Mouse (Mus musculus) ES-Bruce4 (cell line): Measurements from ENCODE around the gene Khdc1c. TPM values are rescaled to one million over a fixed set of nuclear protein-coding genes. Genes with fewer than 3 reads are reported as not detected.
"Not testable (repeated sequence)": the region's sequence is repeated elsewhere in the genome, so short reads cannot be mapped to it uniquely, and the experiment has no call there.

Source experiments
- H3K27ac ChIP-seq: 2 replicates; pipeline ENCODE4 v1.5.1; 2012; ENCODE audit warnings: low read length, inconsistent platforms; ENCODE audit not compliant: insufficient read depth
- H3K27me3 ChIP-seq: 2 replicates; pipeline ENCODE4 v1.6.1; 2012; ENCODE audit warnings: mild to moderate bottlenecking, low read length, inconsistent platforms; ENCODE audit not compliant: control insufficient read depth, poor library complexity, insufficient read depth, severe bottlenecking
- H3K36me3 ChIP-seq: 2 replicates; pipeline ENCODE4 v1.6.1; 2012; ENCODE audit warnings: inconsistent platforms, mild to moderate bottlenecking, low read length, moderate library complexity; ENCODE audit not compliant: control insufficient read depth, poor library complexity, insufficient read depth, severe bottlenecking
- H3K4me1 ChIP-seq: one replicate; pipeline ENCODE4 v1.8.1; 2011; ENCODE audit warnings: low read length; ENCODE audit not compliant: control insufficient read depth, insufficient read depth
- H3K4me3 ChIP-seq: 2 replicates; pipeline ENCODE4 v1.5.1; 2011; ENCODE audit warnings: low read depth, mild to moderate bottlenecking, low read length
- H3K9ac ChIP-seq: 2 replicates; pipeline ENCODE4 v1.6.1; 2012; ENCODE audit warnings: low read depth, mild to moderate bottlenecking, inconsistent platforms; ENCODE audit not compliant: poor library complexity, severe bottlenecking
- H3K9me3 ChIP-seq: replicated peaks from 2 replicates; pipeline ENCODE4 v1.6.1; 2012; ENCODE audit warnings: mild to moderate bottlenecking, low read length, inconsistent platforms; ENCODE audit not compliant: control insufficient read depth, poor library complexity, insufficient read depth, severe bottlenecking
- CTCF ChIP-seq: IDR thresholded peaks from one replicate; pipeline ENCODE4 v1.8.1; 2011; ENCODE audit warnings: low read depth, low read length
- EP300 ChIP-seq: IDR thresholded peaks from 2 replicates; pipeline ENCODE4 v1.6.1; 2011; ENCODE audit warnings: low read depth, low read length; ENCODE audit not compliant: insufficient read depth
- POLR2A ChIP-seq: IDR thresholded peaks from one replicate; pipeline ENCODE4 v1.8.1; 2011; ENCODE audit warnings: low read length; ENCODE audit not compliant: insufficient read depth
- polyA plus RNA-seq: library from polyadenylated mRNA; stranded (reverse); fragments of >200 nt; gene quantifications from 2 replicates; pipeline ENCODE4 v1.2.4, GENCODE M21; 2011; ENCODE audit warnings: low read depth; ENCODE audit not compliant: missing spikeins, insufficient read depth, insufficient read length

The Khdc1c gene
- not detected in 2 replicates for polyA plus RNA-seq

- not testable (repeated sequence) for H3K27ac ChIP-seq, H3K4me3 ChIP-seq, H3K4me1 ChIP-seq, H3K27me3 ChIP-seq, H3K9me3 ChIP-seq, H3K9ac ChIP-seq, H3K36me3 ChIP-seq
Measured at GRCm38 (mm10) chr1:21368031-21368430, at the start of gene Khdc1c. Gene Khdc1c, plus strand, starts transcription at chr1:21368331.

DNA sequence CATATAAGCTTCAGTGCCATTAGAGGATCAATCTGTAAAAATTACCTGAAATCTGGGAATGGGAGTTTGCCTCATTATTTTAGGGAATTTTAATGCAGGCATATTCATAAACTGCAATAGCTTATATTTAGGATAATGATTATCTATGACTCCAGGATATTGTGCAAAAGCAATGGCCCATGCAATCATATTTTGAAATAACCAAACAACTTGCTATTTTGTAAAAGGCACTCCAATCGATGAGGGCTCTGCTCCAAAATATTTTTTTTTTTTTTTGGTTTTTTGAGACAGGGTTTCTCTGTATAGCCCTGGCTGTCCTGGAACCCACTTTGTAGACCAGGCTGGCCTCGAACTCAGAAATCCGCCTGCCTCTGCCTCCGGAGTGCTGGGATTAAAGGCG is 47.9 kb upstream of the Khdc1c start:
- not testable (repeated sequence) for H3K4me3 ChIP-seq, H3K27ac ChIP-seq, H3K9me3 ChIP-seq, H3K27me3 ChIP-seq, H3K4me1 ChIP-seq, H3K36me3 ChIP-seq, H3K9ac ChIP-seq

DNA sequence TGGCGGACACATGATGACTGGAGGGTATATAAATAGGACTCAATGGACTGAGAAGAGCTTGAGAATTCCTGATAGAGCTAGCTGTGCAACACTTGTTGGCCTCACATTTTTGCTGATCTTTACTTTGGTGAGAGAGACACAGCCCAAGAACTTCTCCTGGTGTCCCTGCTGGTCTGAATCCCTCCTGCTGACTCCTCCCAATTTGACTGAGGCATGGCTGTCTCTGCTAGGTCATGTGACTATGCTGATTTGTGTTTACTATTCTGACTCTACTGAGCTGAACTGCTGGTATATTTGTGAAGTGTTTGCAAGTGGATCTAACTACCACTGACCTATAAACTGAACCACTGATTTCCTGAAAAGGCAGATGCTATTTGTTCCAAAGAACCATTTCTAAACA is 46.5 kb upstream of the Khdc1c start:
- H3K36me3 ChIP-seq, result no peaks in the 10 kb centered on the region
- H3K9ac ChIP-seq, result no peak overlapping the region
- TF ChIP-seq CTCF (no peak), POLR2A (no peak), EP300 (no peak)
- no peaks in the 10 kb centered on the region for H3K27me3 ChIP-seq
- H3K9me3 ChIP-seq, result peaks cover under 1% of the 10 kb centered on the region; the same call in 1 of the 2 replicates
- H3K4me3 ChIP-seq, result no peak overlapping the region
- H3K4me1 ChIP-seq, result no peaks in the 10 kb centered on the region
- no peak overlapping the region for H3K27ac ChIP-seq

DNA sequence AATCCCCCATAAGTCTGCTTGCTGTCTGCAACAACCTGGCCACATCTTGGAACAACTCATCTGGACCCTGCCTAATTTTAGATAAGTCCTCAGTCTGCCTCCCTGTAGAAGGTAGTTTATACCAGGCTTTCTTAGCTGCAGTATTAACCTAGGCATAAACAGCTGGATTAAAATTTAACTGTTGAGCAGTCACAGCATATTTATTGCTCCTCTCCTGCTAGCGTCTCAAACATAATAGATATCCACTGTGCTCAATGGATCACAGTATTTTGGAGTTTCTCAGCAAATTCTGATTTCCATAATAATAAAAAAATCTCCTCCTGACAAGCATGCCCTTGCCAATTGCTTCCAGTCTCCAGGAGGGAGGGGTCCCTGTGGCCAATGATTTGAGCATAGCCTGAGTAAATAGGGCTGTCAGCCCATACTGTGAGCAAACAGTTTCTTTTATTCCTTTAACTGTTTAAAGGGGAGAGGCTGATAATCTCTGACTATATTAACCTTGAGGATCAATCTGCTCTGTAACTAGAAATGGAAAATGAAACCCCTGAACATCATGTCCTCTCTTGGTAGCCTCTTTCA is 44.0 kb upstream of the Khdc1c start:
- Histone ChIP-seq H3K4me3 (no peak overlapping the region), H3K27ac (no peak overlapping the region), H3K9me3 (peaks cover 5% of the 10 kb centered on the region; the same call in 1 of the 2 replicates), H3K36me3 (no peaks in the 10 kb centered on the region), H3K9ac (no peak overlapping the region), H3K27me3 (no peaks in the 10 kb centered on the region), H3K4me1 (no peaks in the 10 kb centered on the region)
- TF ChIP-seq POLR2A (no peak), CTCF (no peak), EP300 (no peak)

DNA sequence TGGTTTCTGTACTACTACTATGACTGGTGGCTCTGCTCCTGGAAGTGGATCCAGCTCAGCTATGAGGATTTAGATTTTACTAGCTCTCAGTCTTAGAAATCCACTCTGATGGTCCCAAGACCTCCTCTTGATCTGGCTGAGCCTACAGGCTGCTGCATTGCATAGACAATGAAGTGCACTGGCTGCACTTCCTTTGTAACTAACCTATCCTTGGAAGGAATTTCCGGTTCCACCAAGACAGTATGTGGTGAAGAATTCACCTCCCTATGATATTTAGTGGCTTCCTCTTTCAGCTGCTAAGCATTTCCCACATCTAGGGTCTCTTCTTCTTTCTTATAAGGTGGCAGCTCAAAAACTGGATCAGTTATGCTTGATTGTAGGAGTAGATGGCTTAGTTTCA is 43.5 kb upstream of the Khdc1c start:
- no peaks in the 10 kb centered on the region for H3K4me1 ChIP-seq
- no peak overlapping the region for H3K4me3 ChIP-seq
- TF ChIP-seq EP300, result no peak
- no peak for TF ChIP-seq CTCF
- TF ChIP-seq POLR2A, result no peak
- no peaks in the 10 kb centered on the region for H3K36me3 ChIP-seq
- no peak overlapping the region for H3K9ac ChIP-seq
- H3K27ac ChIP-seq, result no peak overlapping the region
- no peaks in the 10 kb centered on the region for H3K27me3 ChIP-seq
- peaks cover 5% of the 10 kb centered on the region; the same call in 1 of the 2 replicates for H3K9me3 ChIP-seq

DNA sequence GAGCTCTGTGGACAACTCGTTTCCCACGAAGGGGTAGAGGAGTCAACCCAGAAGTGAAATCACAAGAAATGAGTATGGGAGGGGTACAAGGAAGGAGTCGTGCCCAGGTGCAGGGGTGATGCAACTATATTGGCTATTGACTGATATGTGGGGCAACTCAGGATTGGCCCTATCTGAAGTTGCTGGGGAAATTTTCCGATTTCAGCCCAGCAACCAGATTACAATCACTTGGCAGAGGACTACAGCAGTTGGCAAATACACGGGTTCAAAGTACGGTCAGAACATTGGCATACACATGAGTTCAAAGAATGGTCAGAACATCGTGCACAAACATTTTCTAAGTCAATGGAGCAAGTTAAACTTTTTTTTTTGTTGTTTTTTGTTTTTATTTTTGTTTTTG is 41.4 kb upstream of the Khdc1c start:
- no peak overlapping the region for H3K4me3 ChIP-seq
- no peak for TF ChIP-seq POLR2A
- TF ChIP-seq CTCF, result no peak
- TF ChIP-seq EP300, result no peak
- no peak overlapping the region for H3K9ac ChIP-seq
- H3K27me3 ChIP-seq, result no peaks in the 10 kb centered on the region
- H3K9me3 ChIP-seq, result peaks cover 5% of the 10 kb centered on the region; the same call in 1 of the 2 replicates
- no peaks in the 10 kb centered on the region for H3K36me3 ChIP-seq
- H3K27ac ChIP-seq, result no peak overlapping the region
- no peaks in the 10 kb centered on the region for H3K4me1 ChIP-seq

DNA sequence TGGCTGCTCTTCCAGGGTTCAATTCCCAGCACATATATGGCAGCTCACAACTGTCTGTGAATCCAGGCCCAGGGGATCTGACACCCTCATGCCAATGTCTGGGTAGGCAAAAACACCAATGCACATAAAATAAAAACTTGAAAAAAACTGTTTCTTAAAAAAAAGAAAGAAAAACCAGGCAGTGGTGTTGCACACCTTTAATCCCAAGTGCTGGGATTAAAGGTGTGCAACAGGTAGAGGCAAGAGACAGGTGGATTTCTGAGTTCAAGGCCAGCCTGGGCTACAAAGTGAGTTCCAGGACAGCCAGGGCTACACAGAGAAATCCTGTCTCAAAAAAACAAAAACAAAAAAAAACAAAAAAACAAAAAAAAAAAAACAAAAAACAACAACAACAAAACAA is 37.0 kb upstream of the Khdc1c start:
- not testable (repeated sequence) for H3K27ac ChIP-seq, H3K9ac ChIP-seq, H3K27me3 ChIP-seq, H3K9me3 ChIP-seq, H3K4me3 ChIP-seq, H3K36me3 ChIP-seq, H3K4me1 ChIP-seq
